Mouse (Mus musculus) thymus, postnatal 0 days (tissue): ENCODE measurements at regions not wholly inside any gene's neighbourhood (a gene's known extent, or its start where the extent isn't known, plus 50 kb on each side); places are given as distances from the start of the nearest gene placed in this dataset.
A peak's percentile ranks its signal among the peaks of the same experiment; 100 is the strongest.
"Not testable (repeated sequence)": the region's sequence is repeated elsewhere in the genome, so short reads cannot be mapped to it uniquely, and the experiment has no call there.

Experiments used
- DNase-seq: peaks from one replicate; pipeline ENCODE4 v3.0.0-alpha.2; 2015; ENCODE audit warnings: low spot score

GRCm38 (mm10) chr8:88064414-88065110 lies 54.0 kb upstream of the Cnep1r1 start:
- no peak for DNase-seq

GRCm38 (mm10) chr8:88059107-88059506 lies 59.5 kb upstream of the Cnep1r1 start:
- DNase-seq = not testable (repeated sequence)

GRCm38 (mm10) chr8:88057686-88058234 lies 60.8 kb upstream of the Cnep1r1 start:
- DNase-seq = no peak

GRCm38 (mm10) chr8:88050651-88051050 lies 67.9 kb upstream of the Cnep1r1 start:
- DNase-seq = no peak

GRCm38 (mm10) chr8:88049091-88049490 lies 69.5 kb upstream of the Cnep1r1 start:
- DNase-seq = no peak

- no peak for DNase-seq
Measured at GRCm38 (mm10) chr8:88045995-88046394, 72.6 kb upstream of the Cnep1r1 start.

GRCm38 (mm10) chr8:88039286-88039685 lies 79.3 kb upstream of the Cnep1r1 start:
- no peak for DNase-seq

GRCm38 (mm10) chr8:88037994-88038393 lies 78.6 kb upstream of the Zfp423 start:
- DNase-seq = no peak

- DNase-seq = peak; percentile 15
Measured at GRCm38 (mm10) chr8:88033054-88033453, 73.7 kb upstream of the Zfp423 start.

- DNase-seq = no peak
Measured at GRCm38 (mm10) chr8:88024496-88024895, 65.1 kb upstream of the Zfp423 start.

GRCm38 (mm10) chr8:88023423-88023822 lies 64.0 kb upstream of the Zfp423 start:
- DNase-seq = no peak

GRCm38 (mm10) chr8:88022776-88023385 lies 63.5 kb upstream of the Zfp423 start:
- DNase-seq = no peak

GRCm38 (mm10) chr8:88019243-88020115 lies 60.1 kb upstream of the Zfp423 start:
- no peak for DNase-seq

- DNase-seq = no peak
Measured at GRCm38 (mm10) chr8:88018494-88018893, 59.1 kb upstream of the Zfp423 start.

- no peak for DNase-seq
Measured at GRCm38 (mm10) chr8:88012177-88012825, 52.9 kb upstream of the Zfp423 start.

- no peak for DNase-seq
Measured at GRCm38 (mm10) chr8:88010566-88010965, 51.2 kb upstream of the Zfp423 start.

- no peak for DNase-seq
Measured at GRCm38 (mm10) chr8:88009878-88010277, 50.5 kb upstream of the Zfp423 start.
